Mouse (Mus musculus) cerebellum, adult 2 months (tissue): ENCODE results near the gene Prkcz.

Experiments
- CTCF ChIP-seq: fragments of 200-500 bp; IDR thresholded peaks from 2 replicates; pipeline ENCODE4 v1.5.1; 2011; ENCODE audit warnings: low read depth, mild to moderate bottlenecking, control low read depth, low read length, moderate library complexity, borderline replicate concordance; ENCODE audit not compliant: insufficient read depth
- POLR2A ChIP-seq: fragments of 200-500 bp; IDR thresholded peaks from 2 replicates; pipeline ENCODE4 v1.6.1; 2011; ENCODE audit warnings: low read length, control low read depth, borderline replicate concordance; ENCODE audit not compliant: insufficient read depth

DNA sequence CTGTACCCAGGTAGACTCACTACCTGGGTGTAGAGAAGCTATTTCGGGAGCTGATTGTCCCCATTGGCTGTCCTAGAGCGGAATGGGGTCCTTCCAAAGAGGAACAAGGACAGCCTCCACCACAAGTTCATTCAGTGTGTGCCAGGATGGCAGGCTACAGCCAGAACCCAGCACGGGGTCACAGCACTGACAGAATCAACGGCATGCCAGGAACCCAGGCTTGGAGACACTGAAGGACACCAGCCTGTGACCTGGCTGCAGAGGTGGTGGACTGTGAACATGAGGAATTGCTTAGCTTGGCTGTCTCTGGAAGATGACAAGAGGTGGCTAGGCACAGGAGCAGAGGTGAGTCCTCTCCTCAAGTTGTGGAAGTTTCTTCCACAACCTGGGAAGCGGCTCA lies 118.9 kb downstream of the Prkcz start:
- TF ChIP-seq POLR2A (no peak), CTCF (no peak)
